Mouse (Mus musculus) gastrocnemius, adult 2 months (tissue): ENCODE measurements around the gene Kif21b. TPM values are rescaled to one million over a fixed set of nuclear protein-coding genes. Genes with fewer than 3 reads are reported as not detected.

ENCODE experiments used
- DNase-seq: peaks from one replicate; pipeline ENCODE4 v3.0.0; 2022
- H3K27ac ChIP-seq: fragments of 200-600 bp; 2 replicates; pipeline ENCODE4 v1.8.1; 2022; ENCODE audit warnings: mild to moderate bottlenecking
- H3K4me3 ChIP-seq: fragments of 200-600 bp; 2 replicates; pipeline ENCODE4 v1.8.1; 2022; ENCODE audit warnings: mild to moderate bottlenecking, moderate library complexity
- CTCF ChIP-seq: fragments of 200-600 bp; IDR thresholded peaks from 2 replicates; pipeline ENCODE4 v1.8.1; 2022; ENCODE audit warnings: antibody characterized with exemption, mild to moderate bottlenecking, moderate library complexity
- intact Hi-C: fragments of 180-260 bp; cut with DNase I; formaldehyde crosslinking; loops from one replicate; pipeline ENCODE4 v1.15.1; 2025
- total RNA-seq, 2 experiments: library from RNA; stranded (reverse); gene quantifications; 2 replicates each; pipeline ENCODE4 v1.2.3; 2021

Kif21b gene
- total RNA-seq, 2 experiments from 2014 or later: 0.46 to 0.47 TPM

- intact Hi-C loops: loop anchor here (5.0 kb wide), 1 partner anchor 58 kb away; no protein-coding TSS in a partner anchor
- H3K4me3 ChIP-seq: no peak overlapping the region
- no peak for TF ChIP-seq CTCF
- peak; percentile 88 for DNase-seq
- H3K27ac ChIP-seq: 0 out of 2 replicates have a peak overlapping the region, but pooled peaks have one; percentile 9
These were observed 12.3 kb upstream of the Kif21b start for GRCm38 (mm10) chr1:136118875-136119274.

- Histone ChIP-seq H3K27ac (0 out of 2 replicates have a peak overlapping the region, but pooled peaks have one; percentile 9), H3K4me3 (no peak overlapping the region)
- DNase-seq: no peak
- intact Hi-C loops: loop anchor here (5.0 kb wide), 1 partner anchor 58 kb away; no protein-coding TSS in a partner anchor
- no peak for TF ChIP-seq CTCF
These were observed 11.5 kb upstream of the Kif21b start for GRCm38 (mm10) chr1:136119571-136120262.

DNA sequence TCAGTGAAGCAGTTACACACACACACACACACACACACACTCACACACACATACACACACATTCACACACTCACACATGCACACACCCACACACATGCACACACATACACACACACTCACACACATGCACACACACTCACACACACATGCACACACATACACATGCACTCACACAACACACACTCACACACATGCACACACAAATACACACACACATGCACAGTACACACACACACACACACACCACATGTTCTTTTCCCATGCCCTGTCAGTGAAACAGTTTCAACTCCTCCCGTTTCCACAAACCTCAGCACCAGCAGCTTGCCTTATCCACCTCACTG, 11.0 kb upstream of the Kif21b start:
- DNase-seq: no peak
- intact Hi-C loops: no loop called here
- TF ChIP-seq CTCF: no peak
- no peak overlapping the region for H3K27ac ChIP-seq
- no peak overlapping the region for H3K4me3 ChIP-seq

DNA sequence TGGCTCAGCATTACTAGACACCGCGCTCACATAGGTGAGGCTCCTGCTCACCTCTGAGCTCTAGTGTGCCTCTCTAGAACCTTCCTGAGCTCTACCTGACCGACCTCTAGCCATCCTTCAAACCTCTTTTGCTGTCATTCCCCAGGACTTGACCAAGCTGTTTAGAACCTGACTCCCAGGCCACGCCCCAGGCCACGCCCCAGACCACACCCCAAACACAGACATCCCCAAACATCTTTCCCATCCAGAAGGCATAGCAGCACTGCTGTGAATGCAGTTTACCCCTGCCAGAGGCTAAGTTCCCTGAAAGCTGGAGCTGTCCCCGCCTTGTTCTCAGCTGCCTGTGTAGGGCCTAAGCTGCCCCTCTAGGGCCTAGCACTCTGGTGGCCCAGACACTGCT, 10.4 kb upstream of the Kif21b start:
- TF ChIP-seq CTCF: no peak
- intact Hi-C loops: no loop called here

GRCm38 (mm10) chr1:136122030-136122429, 9.2 kb upstream of the Kif21b start:
- no peak overlapping the region for H3K4me3 ChIP-seq
- TF ChIP-seq CTCF: no peak
- intact Hi-C loops: no loop called here
- no peak for DNase-seq
- H3K27ac ChIP-seq: no peak overlapping the region

More for the DNA sequence above, 10.4 kb upstream of the Kif21b start:
- H3K27ac ChIP-seq: no peak overlapping the region
- DNase-seq: no peak
- no peak overlapping the region for H3K4me3 ChIP-seq

DNA sequence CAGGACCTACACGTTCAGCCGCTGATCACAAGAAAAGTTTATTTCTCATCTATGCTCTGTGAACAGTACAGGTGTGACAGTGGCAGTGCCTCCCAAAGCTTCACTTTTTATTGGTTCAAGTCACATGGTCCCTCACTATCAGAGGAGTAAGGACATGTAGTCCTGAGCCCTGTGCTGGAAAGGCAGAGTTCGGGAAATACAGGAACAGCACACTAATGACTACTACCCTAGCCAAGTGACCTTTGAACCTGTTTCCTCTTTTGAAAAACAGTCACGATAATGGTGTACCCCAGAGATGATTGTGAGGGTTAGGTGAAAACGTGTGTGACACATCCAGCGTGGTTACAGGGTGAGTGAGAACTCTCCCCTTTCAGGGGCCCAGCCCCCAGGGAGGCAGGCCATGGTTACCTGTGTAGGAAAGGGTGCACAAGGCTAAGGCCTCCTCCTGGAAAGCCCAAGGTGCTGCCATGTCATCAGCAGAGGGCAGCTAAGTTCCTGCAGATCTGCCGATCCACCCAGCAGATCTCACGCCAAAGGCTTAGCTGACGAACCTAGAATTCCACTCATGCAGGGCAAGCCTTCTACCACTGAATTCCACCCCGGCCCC, 4.9 kb upstream of the Kif21b start:
- H3K4me3 ChIP-seq: no peak overlapping the region
- H3K27ac ChIP-seq: 0 out of 2 replicates have a peak overlapping the region, but pooled peaks have one; percentile 16
- DNase-seq: no peak
- intact Hi-C loops: no loop called here
- TF ChIP-seq CTCF: no peak

GRCm38 (mm10) chr1:136126895-136127294, 4.3 kb upstream of the Kif21b start:
- Histone ChIP-seq H3K27ac (peak overlapping the region; percentile 41), H3K4me3 (no peak overlapping the region)
- peak; percentile 81 for DNase-seq
- no peak for TF ChIP-seq CTCF
- intact Hi-C loops: no loop called here

DNA sequence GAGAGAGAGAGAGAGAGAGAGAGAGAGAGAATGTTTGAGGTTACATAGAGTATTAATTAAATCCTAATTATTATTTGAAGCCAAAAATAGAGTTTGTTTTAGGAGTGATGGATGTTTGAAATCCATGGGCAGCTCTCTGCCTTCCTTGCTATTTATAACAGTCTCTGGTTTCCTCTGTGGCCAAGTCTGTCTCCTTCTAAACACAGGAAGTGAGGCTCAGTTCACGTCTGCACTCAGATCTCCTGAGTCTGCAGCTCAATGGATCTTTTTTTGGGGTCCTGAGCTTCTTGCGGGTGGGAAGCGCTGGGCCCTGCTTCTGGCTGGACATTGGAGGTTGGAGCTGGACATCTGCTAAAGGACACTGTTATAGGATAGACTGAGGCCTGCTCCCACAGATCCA, 3.3 kb upstream of the Kif21b start:
- no peak for DNase-seq
- Histone ChIP-seq H3K27ac (peak overlapping the region; percentile 56), H3K4me3 (no peak overlapping the region)
- no peak for TF ChIP-seq CTCF
- intact Hi-C loops: no loop called here

DNA sequence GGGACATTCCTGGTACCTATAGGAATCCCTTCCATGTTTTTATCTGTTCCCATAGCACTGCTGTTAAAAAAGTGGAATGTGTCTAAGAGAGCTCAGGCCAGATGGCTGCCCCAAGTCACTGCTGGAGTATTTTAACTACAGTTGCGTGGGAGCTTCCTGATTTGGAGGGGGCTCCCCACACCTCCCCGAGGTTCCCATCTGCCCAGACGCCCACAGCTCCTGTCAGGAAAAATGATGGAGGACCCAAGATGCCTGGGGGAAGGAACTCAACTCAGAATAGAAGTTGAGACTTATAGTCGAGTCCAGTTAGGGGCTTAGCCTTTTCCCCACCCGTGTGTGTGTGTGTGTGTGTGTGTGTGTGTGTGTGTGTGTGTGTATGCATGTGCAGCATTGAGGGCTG, 2.8 kb upstream of the Kif21b start:
- TF ChIP-seq CTCF: no peak
- no peak overlapping the region for H3K4me3 ChIP-seq
- intact Hi-C loops: no loop called here
- H3K27ac ChIP-seq: peak overlapping the region; percentile 56; the same call in 1 of the 2 replicates
- no peak for DNase-seq

DNA sequence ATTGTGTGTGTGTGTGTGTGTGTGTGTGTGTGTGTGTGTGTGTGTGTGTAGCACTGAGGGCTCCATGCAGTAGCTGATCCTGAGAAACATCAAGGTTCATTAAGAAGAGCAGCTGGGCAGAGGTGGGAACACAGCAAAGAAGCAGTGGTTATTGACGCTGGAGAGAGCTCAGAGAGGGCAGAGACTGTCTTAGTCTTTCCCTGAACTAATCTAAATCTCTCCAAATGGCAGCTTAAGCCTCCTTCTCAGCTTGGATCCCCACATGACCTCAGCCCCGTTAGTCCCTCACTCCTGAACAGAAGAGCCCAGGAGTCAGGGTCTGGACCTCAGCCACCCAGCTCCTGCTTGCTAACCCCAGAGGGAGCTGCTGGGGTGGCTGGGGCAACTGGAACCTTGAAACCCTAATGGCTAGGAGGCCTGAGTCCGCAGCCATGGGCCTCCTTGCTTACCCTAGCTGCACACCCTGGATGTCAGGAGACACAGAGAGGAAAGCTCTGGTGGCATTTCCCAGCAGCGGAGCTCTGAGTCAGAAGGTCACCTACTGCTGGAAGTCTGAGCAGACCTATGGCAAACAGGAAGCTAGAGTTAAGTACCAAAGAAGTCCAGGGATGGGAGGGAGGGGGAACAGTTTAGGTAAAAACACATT, 2.1 kb upstream of the Kif21b start:
- no peak overlapping the region for H3K4me3 ChIP-seq
- DNase-seq: no peak
- H3K27ac ChIP-seq: no peak overlapping the region
- no peak for TF ChIP-seq CTCF
- intact Hi-C loops: no loop called here

DNA sequence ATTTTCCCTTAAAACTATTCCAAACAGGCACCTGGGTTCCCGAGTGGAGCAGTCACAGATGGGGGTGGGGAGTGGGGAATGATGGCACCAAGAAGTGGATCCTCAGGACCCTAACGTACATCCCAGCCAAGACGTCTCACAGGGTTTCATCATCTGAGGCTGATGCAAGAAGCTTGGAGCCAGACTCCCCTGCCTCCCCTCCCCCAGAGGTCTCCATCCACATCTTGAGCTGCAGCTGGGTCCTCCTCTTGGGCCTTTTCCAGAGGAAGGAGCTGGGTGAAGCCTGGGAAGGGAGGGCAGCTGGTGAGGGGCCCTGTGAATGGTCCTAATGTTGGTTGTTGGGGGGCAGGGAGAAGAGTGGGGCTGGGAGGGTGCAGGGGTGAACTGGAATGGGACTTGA, 1.1 kb upstream of the Kif21b start:
- Histone ChIP-seq H3K27ac (no peak overlapping the region), H3K4me3 (no peak overlapping the region)
- intact Hi-C loops: no loop called here
- DNase-seq: no peak
- TF ChIP-seq CTCF: no peak

DNA sequence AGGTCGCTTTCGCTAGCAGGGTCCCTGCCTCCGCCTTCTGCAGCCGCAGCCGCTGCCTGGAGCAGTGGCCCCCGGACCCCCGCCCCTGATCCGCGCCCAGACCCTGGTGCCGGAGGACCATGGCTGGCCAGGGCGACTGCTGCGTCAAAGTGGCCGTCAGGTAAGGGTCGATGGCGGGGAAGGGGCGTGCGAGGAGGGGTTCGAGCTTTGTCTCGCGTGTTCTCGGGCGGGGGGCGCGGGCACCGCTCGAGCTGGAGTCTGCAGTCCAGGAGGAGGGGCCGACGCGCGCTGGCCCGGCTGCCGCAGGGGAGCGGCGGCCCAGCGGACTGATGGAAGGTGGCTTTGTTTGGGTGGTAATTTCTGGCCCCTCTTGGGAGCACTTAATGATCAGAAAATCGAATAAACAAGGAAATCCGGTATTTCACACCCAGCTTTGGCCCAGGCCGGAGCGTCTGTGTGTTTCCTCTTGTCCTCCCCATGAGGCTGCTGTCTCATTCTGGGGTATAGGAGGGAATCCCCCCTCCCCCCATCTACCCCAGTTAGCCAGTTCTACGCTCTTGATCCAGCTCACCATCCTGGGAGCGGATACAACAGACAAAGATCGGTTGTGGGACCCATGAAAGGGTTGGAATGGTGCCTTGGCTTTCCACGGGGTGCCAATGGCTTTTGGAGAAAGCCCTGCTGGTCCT, 558 bp downstream of the Kif21b start:
- intact Hi-C loops: no loop called here
- DNase-seq: no peak
- H3K27ac ChIP-seq: peak overlapping the region; percentile 74
- H3K4me3 ChIP-seq: peak overlapping the region; percentile 83
- TF ChIP-seq CTCF: no peak
